ENCODE assay signal across 29 mouse cellular contexts in the genomic region with DNA sequence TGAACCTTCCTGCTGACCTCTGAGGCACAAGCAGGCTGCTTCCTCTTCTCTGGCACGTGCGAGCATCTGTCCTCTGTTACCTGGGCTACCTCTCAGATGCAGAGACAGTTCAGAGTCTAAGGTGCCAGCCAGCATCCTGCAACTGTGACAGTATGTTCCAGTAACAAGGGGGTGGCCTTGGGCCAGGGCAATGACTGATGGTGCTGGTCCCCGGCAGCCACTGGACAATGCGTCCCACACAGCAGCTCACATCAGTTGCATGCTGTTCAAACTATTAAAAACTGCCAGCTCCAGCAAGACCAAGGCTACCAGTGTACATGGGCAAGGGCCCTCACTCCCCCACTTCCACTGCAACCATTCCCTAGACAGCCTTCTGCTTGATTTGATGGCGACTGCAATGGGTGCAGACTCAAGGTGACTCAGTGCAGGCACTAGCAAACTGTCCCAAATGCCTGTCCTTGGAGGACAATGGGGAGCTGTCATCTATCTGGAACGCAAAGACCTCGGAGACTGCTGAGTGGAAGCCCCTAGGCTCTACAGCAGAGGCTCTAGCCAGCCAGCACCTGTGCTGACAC.
DNase-seq lines count a peak whose midpoint lies in the region; ATAC-seq lines count a peak whose summit lies in the region.
"Had no signal": no experiment of that assay in that cellular context is flagged by ENCODE, and none has a peak within 500 bp of the region (broad histone marks: within the 10 kb centered on the region; RNA-seq: fewer than 3 reads in every experiment).

No protein-coding gene starts in this region.

- 96% methylated on average over 7 of the region's 7 CpGs for WGBS in midbrain, embryonic 11.5 days
- WGBS in midbrain, embryonic 15.5 days: 93% methylated on average over 7 of the region's 7 CpGs

- no peaks in the 10 kb centered on the region for H3K27me3 ChIP-seq in midbrain, embryonic 11.5 days (ENCODE audit: control insufficient read depth, insufficient read depth, low read length)
- no peaks in the 10 kb centered on the region for H3K27me3 ChIP-seq in midbrain, embryonic 15.5 days (replicated peaks)
- H3K27me3 ChIP-seq: embryonic facial prominence, embryonic 12.5 days; liver, embryonic 12.5 days had no signal

- no peak overlapping the region for H3K4me2 ChIP-seq in midbrain, embryonic 11.5 days
- no peak overlapping the region for H3K4me2 ChIP-seq in midbrain, embryonic 15.5 days
- H3K4me2 ChIP-seq: embryonic facial prominence, embryonic 12.5 days; heart, embryonic 15.5 days; hindbrain, embryonic 14.5 days; liver, embryonic 12.5 days had no signal

- H3K27ac ChIP-seq in midbrain, embryonic 11.5 days (ENCODE audit: low read depth, low read length): no peak overlapping the region
- no peak overlapping the region for H3K27ac ChIP-seq in midbrain, embryonic 15.5 days
- H3K27ac ChIP-seq: embryonic facial prominence, embryonic 12.5 days; heart, embryonic 10.5 days; heart, embryonic 15.5 days; hindbrain, embryonic 14.5 days; liver, embryonic 12.5 days; stomach, postnatal 0 days had no signal

- no peak overlapping the region for H3K4me3 ChIP-seq in midbrain, embryonic 11.5 days (ENCODE audit: low read depth, low read length)
- no peak overlapping the region for H3K4me3 ChIP-seq in midbrain, embryonic 15.5 days
- H3K4me3 ChIP-seq: embryonic facial prominence, embryonic 12.5 days; heart, embryonic 10.5 days; heart, embryonic 15.5 days; liver, embryonic 12.5 days had no signal

- no peak overlapping the region for H3K9ac ChIP-seq in midbrain, embryonic 11.5 days (ENCODE audit: low read length)
- H3K9ac ChIP-seq in midbrain, embryonic 15.5 days: no peak overlapping the region
- H3K9ac ChIP-seq: embryonic facial prominence, embryonic 12.5 days; heart, embryonic 15.5 days; hindbrain, embryonic 14.5 days; liver, embryonic 12.5 days; liver, postnatal 0 days had no signal

- peak; percentile 85 for DNase-seq in heart, adult 11 months
- DNase-seq in heart, postnatal 4 days: no peak
- DNase-seq in midbrain, embryonic 11.5 days (ENCODE audit: low spot score, missing footprints): peak; percentile 65
- DNase-seq in adrenal gland, postnatal 36 days: peak; percentile 56 to 83
- no peak for DNase-seq in adipocyte (ENCODE audit: low spot score)
- DNase-seq: cerebellum, adult 8-10 months; cerebellum, postnatal 36 days; embryo, embryonic 11 days; gastrocnemius, postnatal 14 days; kidney, adult 9 months; kidney, postnatal 10 days; left cerebral cortex, postnatal 4 days; liver, postnatal 0 days; lung, postnatal 36 days; right cerebral cortex, postnatal 4 days; thymus, adult 18-20 months; thymus, postnatal 36 days had no signal

- H3K36me3 ChIP-seq in midbrain, embryonic 11.5 days (ENCODE audit: control insufficient read depth, insufficient read depth, low read length): no peaks in the 10 kb centered on the region; the same call in 1 of the 2 replicates
- peaks cover 31% of the 10 kb centered on the region; the same call in 1 of the 2 replicates for H3K36me3 ChIP-seq in midbrain, embryonic 15.5 days (replicated peaks)
- H3K36me3 ChIP-seq: heart, embryonic 15.5 days had no signal

- no peaks in the 10 kb centered on the region for H3K9me3 ChIP-seq in midbrain, embryonic 11.5 days (ENCODE audit: control insufficient read depth, low read length)
- H3K9me3 ChIP-seq in midbrain, embryonic 15.5 days: no peaks in the 10 kb centered on the region
- H3K9me3 ChIP-seq: embryonic facial prominence, embryonic 12.5 days; heart, embryonic 10.5 days; heart, embryonic 15.5 days; liver, embryonic 12.5 days had no signal

- no peak for ATAC-seq in midbrain, embryonic 11.5 days (ENCODE audit: low FRiP score)
- ATAC-seq in midbrain, embryonic 15.5 days (replicated peaks): no peak
- ATAC-seq in megakaryocyte progenitor cell, adult 5-6 weeks (replicated peaks; ENCODE audit: poor library complexity): no peak
- ATAC-seq: CD4-positive, CD25-positive, alpha-beta regulatory T cell, adult 4 months; forebrain, embryonic 14.5 days; intestine, postnatal 0 days; liver, embryonic 12.5 days; liver, postnatal 0 days; midbrain, embryonic 16.5 days had no signal

- no peaks in the 10 kb centered on the region for H3K4me1 ChIP-seq in midbrain, embryonic 11.5 days (ENCODE audit: control insufficient read depth, insufficient read depth, low read length)
- H3K4me1 ChIP-seq in midbrain, embryonic 15.5 days: peaks cover 6% of the 10 kb centered on the region; the same call in 1 of the 2 replicates
- H3K4me1 ChIP-seq: embryonic facial prominence, embryonic 12.5 days; heart, embryonic 10.5 days; liver, embryonic 12.5 days had no signal

Comparison
In these comparisons a context has a peak if more than half of its experiments do, and no peak if none do; other contexts are left out.
1. DNase-seq: peak in heart, adult 11 months (single experiment), midbrain, embryonic 11.5 days (single experiment) and adrenal gland, postnatal 36 days (2 of 2); none in heart, postnatal 4 days (single experiment) and adipocyte (single experiment).